Mouse (Mus musculus): ENCODE measurements at regions not wholly inside any gene's neighbourhood (a gene's known extent, or its start where the extent isn't known, plus 50 kb on each side); places are given as distances from the start of the nearest gene placed in this dataset.

- Histone ChIP-seq H3K27me3 (ENCODE audit: control insufficient read depth, insufficient read depth, low read length) (no peaks in the 10 kb centered on the region), H3K27ac (ENCODE audit: low read depth, low read length) (no peak overlapping the region), H3K4me3 (ENCODE audit: low read depth, low read length) (no peak overlapping the region), H3K36me3 (ENCODE audit: control insufficient read depth, insufficient read depth, low read length) (no peaks in the 10 kb centered on the region), H3K4me2 (ENCODE audit: low read depth, low read length, severe bottlenecking) (no peak overlapping the region), H3K9ac (ENCODE audit: low read length) (no peak overlapping the region), H3K9me3 (ENCODE audit: control insufficient read depth, low read length) (no peaks in the 10 kb centered on the region), H3K4me1 (replicated peaks; ENCODE audit: control insufficient read depth, insufficient read depth, low read length) (peaks cover 14% of the 10 kb centered on the region)
- DNase-seq (ENCODE audit: low spot score) (no peak), ATAC-seq (replicated peaks; ENCODE audit: low FRiP score) (no peak; the same call in 1 of the 2 replicates)
- WGBS, result 25% methylated on average over 5 of the region's 5 CpGs
These were observed 508.6 kb upstream of the Plxna2 start for GRCm38 (mm10) chr1:194109172-194110071.

DNA sequence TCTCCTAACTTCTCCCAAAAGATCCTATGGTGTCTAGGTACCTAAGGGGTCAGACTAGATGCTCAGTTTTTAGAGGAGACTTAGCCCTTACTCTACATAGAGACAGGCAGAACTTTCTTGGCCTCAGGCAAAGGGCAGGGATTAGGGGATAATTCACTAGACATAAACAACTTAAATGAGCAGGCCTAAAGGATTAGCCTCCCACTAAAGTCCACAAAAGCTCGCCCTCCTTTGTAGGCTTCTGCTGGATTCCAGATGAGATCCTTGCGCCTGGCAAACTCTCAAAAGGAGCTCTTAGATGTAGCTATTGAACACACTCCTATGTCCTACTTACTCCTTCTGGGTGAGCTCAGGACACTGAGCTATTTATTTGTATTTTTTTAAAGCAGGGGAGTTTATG is 509.9 kb upstream of the Plxna2 start:
- Histone ChIP-seq H3K9ac (ENCODE audit: low read length) (no peak overlapping the region), H3K9me3 (ENCODE audit: control insufficient read depth, low read length) (no peaks in the 10 kb centered on the region), H3K4me2 (ENCODE audit: low read depth, low read length, severe bottlenecking) (no peak overlapping the region), H3K27me3 (ENCODE audit: control insufficient read depth, insufficient read depth, low read length) (no peaks in the 10 kb centered on the region; the same call in 1 of the 2 replicates), H3K27ac (ENCODE audit: low read depth, low read length) (no peak overlapping the region), H3K4me3 (ENCODE audit: low read depth, low read length) (no peak overlapping the region), H3K4me1 (replicated peaks; ENCODE audit: control insufficient read depth, insufficient read depth, low read length) (peaks cover 14% of the 10 kb centered on the region), H3K36me3 (ENCODE audit: control insufficient read depth, insufficient read depth, low read length) (no peaks in the 10 kb centered on the region)
- peak; percentile 43 for ATAC-seq (replicated peaks; ENCODE audit: low FRiP score)
- DNase-seq (ENCODE audit: low spot score), result no peak
- 8% methylated on average over 2 of the region's 2 CpGs for WGBS

DNA sequence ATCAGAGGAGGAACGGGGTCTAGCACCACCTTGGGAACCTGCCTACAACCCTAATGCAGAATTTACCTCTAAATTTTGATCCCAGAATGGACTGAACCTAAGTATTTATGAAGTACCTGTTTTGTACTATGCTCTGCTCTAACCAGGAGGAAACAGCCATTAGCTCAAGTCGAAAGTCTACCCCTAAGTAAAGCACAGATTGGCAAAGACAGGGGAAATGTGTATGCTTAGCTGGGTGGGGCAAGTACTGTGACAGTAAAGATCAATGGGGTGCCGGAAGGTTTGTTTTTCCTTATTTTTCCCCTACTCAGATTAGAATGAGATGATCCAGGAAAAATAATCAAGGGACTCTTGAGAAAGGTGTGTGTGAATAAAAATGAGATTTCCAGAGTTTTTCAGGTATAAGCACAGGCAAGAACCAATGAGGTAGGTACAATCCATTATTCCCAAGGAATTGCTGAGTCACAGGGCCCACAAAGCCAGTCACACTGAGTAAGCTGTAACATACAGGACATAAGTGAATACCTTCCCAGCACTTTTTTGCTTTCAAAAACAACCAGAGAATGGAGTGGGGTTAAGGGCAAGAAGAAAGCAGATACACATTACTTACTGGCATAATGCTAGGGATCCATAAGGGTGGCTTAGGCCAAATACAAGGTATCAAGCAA is 510.6 kb upstream of the Plxna2 start:
- Histone ChIP-seq H3K4me2 (ENCODE audit: low read depth, low read length, severe bottlenecking) (no peak overlapping the region), H3K9me3 (ENCODE audit: control insufficient read depth, low read length) (no peaks in the 10 kb centered on the region), H3K27ac (ENCODE audit: low read depth, low read length) (no peak overlapping the region), H3K9ac (ENCODE audit: low read length) (no peak overlapping the region), H3K27me3 (ENCODE audit: control insufficient read depth, insufficient read depth, low read length) (no peaks in the 10 kb centered on the region; the same call in 1 of the 2 replicates), H3K4me3 (ENCODE audit: low read depth, low read length) (no peak overlapping the region), H3K36me3 (ENCODE audit: control insufficient read depth, insufficient read depth, low read length) (no peaks in the 10 kb centered on the region), H3K4me1 (replicated peaks; ENCODE audit: control insufficient read depth, insufficient read depth, low read length) (peaks cover 14% of the 10 kb centered on the region)
- DNase-seq (ENCODE audit: low spot score) (no peak), ATAC-seq (replicated peaks; ENCODE audit: low FRiP score) (no peak)
- 82% methylated on average over 3 of the region's 3 CpGs for WGBS

DNA sequence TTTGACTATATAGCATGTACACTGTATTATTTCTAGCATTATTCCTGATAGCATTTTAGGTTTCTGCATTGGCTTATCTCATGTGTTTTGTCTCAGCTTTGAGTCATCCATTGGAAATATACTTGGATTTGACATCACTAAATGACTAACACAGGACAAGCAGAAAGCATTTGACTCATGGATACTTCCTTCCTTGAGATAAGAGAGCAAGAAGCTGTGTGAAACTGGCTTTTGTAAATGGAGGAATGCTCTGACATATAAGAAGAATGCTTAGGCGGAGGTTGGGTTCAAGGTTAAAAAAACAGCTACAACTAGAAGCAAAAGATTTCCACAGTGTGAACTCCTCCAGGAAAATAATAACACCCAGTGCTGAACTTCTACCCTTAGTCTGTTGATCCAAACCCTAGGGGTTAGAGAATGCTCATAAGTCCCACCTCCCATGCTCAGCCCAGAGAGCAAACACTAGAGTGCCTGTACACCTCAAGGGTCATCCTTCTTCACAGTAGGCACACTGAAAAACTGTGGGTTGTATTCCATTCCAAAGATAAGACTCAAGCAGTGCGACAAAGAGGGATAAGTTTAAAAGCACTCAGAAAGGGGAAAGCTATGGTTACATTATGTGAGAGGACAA is 528.0 kb upstream of the Plxna2 start:
- 78% methylated on average over 2 of the region's 2 CpGs for WGBS
- ATAC-seq (replicated peaks; ENCODE audit: low FRiP score), result no peak
- no peaks in the 10 kb centered on the region for H3K4me1 ChIP-seq (replicated peaks; ENCODE audit: control insufficient read depth, insufficient read depth, low read length)

DNA sequence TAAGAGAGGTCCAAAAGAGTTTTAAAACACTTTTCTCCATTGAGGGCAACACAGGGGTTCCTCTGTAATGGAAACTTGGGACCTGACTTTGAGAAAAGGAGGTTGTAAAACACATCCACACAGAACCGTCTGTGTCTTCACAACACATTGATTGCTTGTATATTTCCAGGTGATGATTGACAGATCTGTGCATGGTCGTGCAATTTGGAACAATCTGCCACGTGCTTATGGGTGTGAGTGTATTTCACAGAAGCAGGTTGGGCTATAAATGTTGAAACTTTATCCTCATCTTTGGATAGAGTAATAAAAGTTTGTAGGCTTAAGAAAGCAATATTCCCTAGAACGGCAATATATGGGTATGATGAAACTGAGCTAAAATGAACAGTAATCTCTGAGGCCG is 559.5 kb upstream of the Plxna2 start:
- ATAC-seq (replicated peaks; ENCODE audit: low FRiP score) (no peak), DNase-seq (ENCODE audit: low spot score) (no peak)
- Histone ChIP-seq H3K36me3 (ENCODE audit: control insufficient read depth, insufficient read depth, low read length) (no peaks in the 10 kb centered on the region), H3K27ac (ENCODE audit: low read depth, low read length) (no peak overlapping the region), H3K27me3 (ENCODE audit: control insufficient read depth, insufficient read depth, low read length) (no peaks in the 10 kb centered on the region), H3K9ac (ENCODE audit: low read length) (no peak overlapping the region), H3K4me1 (replicated peaks; ENCODE audit: control insufficient read depth, insufficient read depth, low read length) (no peaks in the 10 kb centered on the region), H3K4me2 (ENCODE audit: low read depth, low read length, severe bottlenecking) (no peak overlapping the region), H3K4me3 (ENCODE audit: low read depth, low read length) (no peak overlapping the region), H3K9me3 (ENCODE audit: control insufficient read depth, low read length) (no peaks in the 10 kb centered on the region)
- 90% methylated on average over 5 of the region's 5 CpGs for WGBS

More for the DNA sequence above, 528.0 kb upstream of the Plxna2 start:
- Histone ChIP-seq H3K4me3 (ENCODE audit: low read depth, low read length) (no peak overlapping the region), H3K36me3 (ENCODE audit: control insufficient read depth, insufficient read depth, low read length) (no peaks in the 10 kb centered on the region), H3K27ac (ENCODE audit: low read depth, low read length) (no peak overlapping the region), H3K9me3 (ENCODE audit: control insufficient read depth, low read length) (no peaks in the 10 kb centered on the region), H3K9ac (ENCODE audit: low read length) (no peak overlapping the region), H3K4me2 (ENCODE audit: low read depth, low read length, severe bottlenecking) (no peak overlapping the region), H3K27me3 (ENCODE audit: control insufficient read depth, insufficient read depth, low read length) (no peaks in the 10 kb centered on the region)
- DNase-seq (ENCODE audit: low spot score), result no peak

- H3K27me3 ChIP-seq (ENCODE audit: control insufficient read depth, insufficient read depth, low read length), result no peaks in the 10 kb centered on the region
- no peak overlapping the region for H3K27ac ChIP-seq (ENCODE audit: low read depth, low read length)
- H3K36me3 ChIP-seq (ENCODE audit: control insufficient read depth, insufficient read depth, low read length), result no peaks in the 10 kb centered on the region
- H3K9me3 ChIP-seq (ENCODE audit: control insufficient read depth, low read length), result no peaks in the 10 kb centered on the region
- DNase-seq (ENCODE audit: low spot score), result no peak
- no peak overlapping the region for H3K9ac ChIP-seq (ENCODE audit: low read length)
- no peak overlapping the region for H3K4me2 ChIP-seq (ENCODE audit: low read depth, low read length, severe bottlenecking)
- WGBS, result 18% methylated on average over 1 of the region's 1 CpGs
- ATAC-seq (replicated peaks; ENCODE audit: low FRiP score), result no peak
- H3K4me1 ChIP-seq (replicated peaks; ENCODE audit: control insufficient read depth, insufficient read depth, low read length), result no peaks in the 10 kb centered on the region
- H3K4me3 ChIP-seq (ENCODE audit: low read depth, low read length), result no peak overlapping the region
These were observed 561.5 kb upstream of the Plxna2 start for GRCm38 (mm10) chr1:194056544-194056943.

- H3K9ac ChIP-seq (ENCODE audit: low read length), result no peak overlapping the region
- H3K9me3 ChIP-seq (ENCODE audit: control insufficient read depth, low read length), result no peaks in the 10 kb centered on the region
- no peaks in the 10 kb centered on the region for H3K36me3 ChIP-seq (ENCODE audit: control insufficient read depth, insufficient read depth, low read length)
- no peak for DNase-seq (ENCODE audit: low spot score)
- H3K4me3 ChIP-seq (ENCODE audit: low read depth, low read length), result no peak overlapping the region
- H3K4me2 ChIP-seq (ENCODE audit: low read depth, low read length, severe bottlenecking), result no peak overlapping the region
- no peaks in the 10 kb centered on the region for H3K27me3 ChIP-seq (ENCODE audit: control insufficient read depth, insufficient read depth, low read length)
- H3K4me1 ChIP-seq (replicated peaks; ENCODE audit: control insufficient read depth, insufficient read depth, low read length), result no peaks in the 10 kb centered on the region
- no peak overlapping the region for H3K27ac ChIP-seq (ENCODE audit: low read depth, low read length)
- 79% methylated on average over 4 of the region's 4 CpGs for WGBS
- no peak for ATAC-seq (replicated peaks; ENCODE audit: low FRiP score)
These were observed 568.2 kb upstream of the Plxna2 start for GRCm38 (mm10) chr1:194049746-194050351.

All from forebrain, embryonic 11.5 days (tissue).